Mouse (Mus musculus): Measurements from ENCODE around the gene Zdhhc25. TPM values are rescaled to one million over a fixed set of nuclear protein-coding genes. Genes with fewer than 3 reads are reported as not detected.

Zdhhc25 gene
- not detected in 2 replicates for polyA plus RNA-seq (2015; fragmentation: Nextera tagmentation; extraction: Ambion mirVana)

GRCm38 (mm10) chr15:88600002-88600401, at the start of gene Zdhhc25:
Gene Zdhhc25 (plus strand): TSS chr15:88600302.
- DNase-seq (ENCODE audit: low spot score): no peak

- no peak for DNase-seq (ENCODE audit: low spot score)
Observed at GRCm38 (mm10) chr15:88552852-88553251, 47.2 kb upstream of the Zdhhc25 start.

- DNase-seq (ENCODE audit: low spot score): peak; percentile 19
Observed at GRCm38 (mm10) chr15:88555476-88555875, 44.6 kb upstream of the Zdhhc25 start.

- DNase-seq (ENCODE audit: low spot score): no peak
Observed at GRCm38 (mm10) chr15:88560637-88561036, 39.5 kb upstream of the Zdhhc25 start.

GRCm38 (mm10) chr15:88561058-88561730, 38.9 kb upstream of the Zdhhc25 start:
- no peak for DNase-seq (ENCODE audit: low spot score)

- no peak for DNase-seq (ENCODE audit: low spot score)
Observed at GRCm38 (mm10) chr15:88565307-88565706, 34.8 kb upstream of the Zdhhc25 start.

GRCm38 (mm10) chr15:88565806-88566205, 34.3 kb upstream of the Zdhhc25 start:
- DNase-seq (ENCODE audit: low spot score): no peak

GRCm38 (mm10) chr15:88570697-88571096, 29.4 kb upstream of the Zdhhc25 start:
- no peak for DNase-seq (ENCODE audit: low spot score)

- no peak for DNase-seq (ENCODE audit: low spot score)
Observed at GRCm38 (mm10) chr15:88579461-88579860, 20.6 kb upstream of the Zdhhc25 start.

- DNase-seq (ENCODE audit: low spot score): no peak
Observed at GRCm38 (mm10) chr15:88602496-88602895, 2.4 kb downstream of the Zdhhc25 start.

- DNase-seq (ENCODE audit: low spot score): no peak
Observed at GRCm38 (mm10) chr15:88603091-88603732, 3.1 kb downstream of the Zdhhc25 start.

- DNase-seq (ENCODE audit: low spot score): no peak
Observed at GRCm38 (mm10) chr15:88603733-88604119, 3.6 kb downstream of the Zdhhc25 start.

- DNase-seq (ENCODE audit: low spot score): no peak
Observed at GRCm38 (mm10) chr15:88604669-88605414, 4.7 kb downstream of the Zdhhc25 start.

GRCm38 (mm10) chr15:88605415-88605785, 5.3 kb downstream of the Zdhhc25 start:
- DNase-seq (ENCODE audit: low spot score): no peak

- DNase-seq (ENCODE audit: low spot score): no peak
Observed at GRCm38 (mm10) chr15:88617125-88617524, 17.0 kb downstream of the Zdhhc25 start.

GRCm38 (mm10) chr15:88618008-88618773, 18.1 kb downstream of the Zdhhc25 start:
- no peak for DNase-seq (ENCODE audit: low spot score)

GRCm38 (mm10) chr15:88620017-88620416, 19.9 kb downstream of the Zdhhc25 start:
- DNase-seq (ENCODE audit: low spot score): no peak

- no peak for DNase-seq (ENCODE audit: low spot score)
Observed at GRCm38 (mm10) chr15:88623891-88624290, 23.8 kb downstream of the Zdhhc25 start.

GRCm38 (mm10) chr15:88624874-88625277, 24.8 kb downstream of the Zdhhc25 start:
- DNase-seq (ENCODE audit: low spot score): no peak

- no peak for DNase-seq (ENCODE audit: low spot score)
Observed at GRCm38 (mm10) chr15:88625303-88626066, 25.4 kb downstream of the Zdhhc25 start.
